10 mouse cellular contexts compared by ENCODE assay signal in genomic region chr12:119054560-119054959, GRCm38 (mm10).
DNase-seq lines count a peak whose midpoint lies in the region; ATAC-seq lines count a peak whose summit lies in the region.
"Had no signal": no experiment of that assay in that cellular context is flagged by ENCODE, and none has a peak within 500 bp of the region (broad histone marks: within the 10 kb centered on the region; RNA-seq: fewer than 3 reads in every experiment).

No protein-coding gene starts in this region.

- H3K36me3 ChIP-seq in hindbrain, embryonic 16.5 days (ENCODE audit: control insufficient read depth, insufficient read depth, low read length), result no peaks in the 10 kb centered on the region
- H3K36me3 ChIP-seq: liver, embryonic 12.5 days had no signal

- peak; percentile 19 for DNase-seq in embryo, embryonic 11 days
- no peak for DNase-seq in embryo, embryonic 10.5 days (ENCODE audit: low spot score)
- peak; percentile 53 for DNase-seq in kidney, postnatal 10 days
- DNase-seq in kidney, adult 9 months, result no peak
- peak; percentile 5 for DNase-seq in ovary, postnatal 14 days (ENCODE audit: low spot score)
- no peak for DNase-seq in ovary, postnatal 10 days (ENCODE audit: low spot score)
- DNase-seq in c-Kit-positive CD71-positive TER-119-positive erythroid progenitor cells, embryonic 14.5 days (ENCODE audit: low spot score), result no peak

- WGBS in hindbrain, embryonic 16.5 days, result 41% methylated on average over 3 of the region's 3 CpGs

- no peak overlapping the region for H3K4me2 ChIP-seq in hindbrain, embryonic 16.5 days (ENCODE audit: low read length)
- H3K4me2 ChIP-seq: liver, embryonic 12.5 days had no signal

- H3K9ac ChIP-seq in hindbrain, embryonic 16.5 days (ENCODE audit: low read depth, low read length), result no peak overlapping the region
- H3K9ac ChIP-seq: liver, embryonic 12.5 days had no signal

- no peaks in the 10 kb centered on the region for H3K27me3 ChIP-seq in hindbrain, embryonic 16.5 days (replicated peaks; ENCODE audit: control insufficient read depth, insufficient read depth, low read length)
- H3K27me3 ChIP-seq: liver, embryonic 12.5 days; megakaryocyte, embryonic 14.5 days had no signal

- H3K4me1 ChIP-seq in hindbrain, embryonic 16.5 days (ENCODE audit: control insufficient read depth, insufficient read depth, low read depth, low read length), result no peaks in the 10 kb centered on the region
- H3K4me1 ChIP-seq: liver, embryonic 12.5 days; megakaryocyte, embryonic 14.5 days had no signal

- H3K27ac ChIP-seq in hindbrain, embryonic 16.5 days (ENCODE audit: low read depth, low read length), result no peak overlapping the region
- H3K27ac ChIP-seq: liver, embryonic 12.5 days had no signal

- no peaks in the 10 kb centered on the region for H3K9me3 ChIP-seq in hindbrain, embryonic 16.5 days (ENCODE audit: control insufficient read depth, low read length)
- H3K9me3 ChIP-seq: liver, embryonic 12.5 days; megakaryocyte, embryonic 14.5 days had no signal

- ATAC-seq in hindbrain, embryonic 16.5 days, result peak; percentile 54
- ATAC-seq: liver, embryonic 12.5 days had no signal

- H3K4me3 ChIP-seq in hindbrain, embryonic 16.5 days (ENCODE audit: low read length), result no peak overlapping the region
- H3K4me3 ChIP-seq: liver, embryonic 12.5 days; megakaryocyte, embryonic 14.5 days had no signal

Comparison
In these comparisons a context has a peak if more than half of its experiments do, and no peak if none do; other contexts are left out.
1. DNase-seq: peak in embryo, embryonic 11 days (single experiment), kidney, postnatal 10 days (single experiment) and ovary, postnatal 14 days (single experiment); none in embryo, embryonic 10.5 days (single experiment), kidney, adult 9 months (single experiment), ovary, postnatal 10 days (single experiment) and c-Kit-positive CD71-positive TER-119-positive erythroid progenitor cells, embryonic 14.5 days (single experiment).